Mouse (Mus musculus) ES-Bruce4 (cell line): Measurements from ENCODE around the gene Taok3.

ENCODE experiments used
- CTCF ChIP-seq: IDR thresholded peaks from one replicate; pipeline ENCODE4 v1.8.1; 2011; ENCODE audit warnings: low read depth, low read length
- POLR2A ChIP-seq: IDR thresholded peaks from one replicate; pipeline ENCODE4 v1.8.1; 2011; ENCODE audit warnings: low read length; ENCODE audit not compliant: insufficient read depth

GRCm38 (mm10) chr5:117158335-117159018 lies 38.5 kb downstream of the Taok3 start:
- TF ChIP-seq CTCF (no peak), POLR2A (no peak)
